7 mouse cellular contexts compared by ENCODE assay signal in genomic region chr15:88891676-88892040, GRCm38 (mm10). TPM values are rescaled to one million over a fixed set of nuclear protein-coding genes. Genes with fewer than 3 reads are reported as not detected.
A peak's percentile ranks its signal among the peaks of the same experiment; 100 is the strongest.
DNase-seq lines count a peak whose midpoint lies in the region; ATAC-seq and TF ChIP-seq lines count a peak whose summit lies in the region.

No protein-coding gene starts in this region.

- no peaks in the 10 kb centered on the region for H3K9me3 ChIP-seq in megakaryocyte, embryonic 14.5 days
- H3K9me3 ChIP-seq in forebrain, postnatal 0 days (ENCODE audit: low read length), result no peaks in the 10 kb centered on the region
- no peaks in the 10 kb centered on the region for H3K9me3 ChIP-seq in liver, embryonic 12.5 days (replicated peaks)
- no peaks in the 10 kb centered on the region for H3K9me3 ChIP-seq in stomach, embryonic 16.5 days (replicated peaks; ENCODE audit: control insufficient read depth, low read length)

- intact Hi-C loops in left cerebral cortex, postnatal 36 days (cut with DNase I), result no loop called here

- H3K27ac ChIP-seq in forebrain, postnatal 0 days (ENCODE audit: low read depth, low read length), result no peak overlapping the region
- no peak overlapping the region for H3K27ac ChIP-seq in liver, embryonic 12.5 days
- H3K27ac ChIP-seq in stomach, embryonic 16.5 days (ENCODE audit: low read length), result no peak overlapping the region

- H3K9ac ChIP-seq in forebrain, postnatal 0 days, result no peak overlapping the region
- no peak overlapping the region for H3K9ac ChIP-seq in liver, embryonic 12.5 days
- H3K9ac ChIP-seq in stomach, embryonic 16.5 days (ENCODE audit: low read length), result no peak overlapping the region

- no peaks in the 10 kb centered on the region for H3K36me3 ChIP-seq in megakaryocyte, embryonic 14.5 days (replicated peaks; ENCODE audit: low read length)
- no peaks in the 10 kb centered on the region for H3K36me3 ChIP-seq in forebrain, postnatal 0 days (ENCODE audit: insufficient read depth)
- no peaks in the 10 kb centered on the region for H3K36me3 ChIP-seq in liver, embryonic 12.5 days
- no peaks in the 10 kb centered on the region for H3K36me3 ChIP-seq in stomach, embryonic 16.5 days (ENCODE audit: control insufficient read depth, insufficient read depth, low read length)

- 0 out of 2 replicates have a peak overlapping the region, but pooled peaks have one; percentile 90 for H3K4me2 ChIP-seq in forebrain, postnatal 0 days (ENCODE audit: low read depth)
- peak overlapping the region; percentile 91 for H3K4me2 ChIP-seq in liver, embryonic 12.5 days
- H3K4me2 ChIP-seq in stomach, embryonic 16.5 days (ENCODE audit: low read depth, low read length), result peak overlapping the region; percentile 91

- H3K27me3 ChIP-seq in megakaryocyte, embryonic 14.5 days (replicated peaks), result peaks cover 75% of the 10 kb centered on the region
- H3K27me3 ChIP-seq in forebrain, postnatal 0 days (ENCODE audit: insufficient read depth, low read length), result no peaks in the 10 kb centered on the region
- peaks cover 33% of the 10 kb centered on the region for H3K27me3 ChIP-seq in liver, embryonic 12.5 days (replicated peaks)
- no peaks in the 10 kb centered on the region for H3K27me3 ChIP-seq in stomach, embryonic 16.5 days (ENCODE audit: control insufficient read depth, insufficient read depth, low read length)

- no peak for ATAC-seq in megakaryocyte, adult 5-6 weeks (ENCODE audit: poor library complexity, severe bottlenecking)
- ATAC-seq in forebrain, postnatal 0 days, result no peak
- ATAC-seq in liver, embryonic 12.5 days, result no peak
- ATAC-seq in stomach, embryonic 16.5 days (ENCODE audit: insufficient read depth, low FRiP score), result no peak

- H3K4me1 ChIP-seq in megakaryocyte, embryonic 14.5 days, result peaks cover 29% of the 10 kb centered on the region
- H3K4me1 ChIP-seq in forebrain, postnatal 0 days (ENCODE audit: insufficient read depth), result no peaks in the 10 kb centered on the region; the same call in 1 of the 2 replicates
- peaks cover 19% of the 10 kb centered on the region for H3K4me1 ChIP-seq in liver, embryonic 12.5 days
- H3K4me1 ChIP-seq in stomach, embryonic 16.5 days (ENCODE audit: control insufficient read depth, insufficient read depth, low read length), result no peaks in the 10 kb centered on the region; the same call in 1 of the 2 replicates

- TF ChIP-seq CTCF in forebrain, postnatal 0 days (IDR thresholded peaks at IDR 0.05; ENCODE audit: low read depth), result no peak

- 71% methylated on average over 8 of the region's 8 CpGs for WGBS in forebrain, postnatal 0 days
- WGBS in liver, embryonic 12.5 days (ENCODE audit: insufficient replicate concordance), result 62% methylated on average over 8 of the region's 8 CpGs
- WGBS in stomach, embryonic 16.5 days, result 69% methylated on average over 8 of the region's 8 CpGs

- no peak for DNase-seq in forebrain, postnatal 0 days
- DNase-seq in left cerebral cortex, postnatal 36 days (ENCODE audit: low spot score in 2 of 2), result no peak
- DNase-seq in cerebellum, postnatal 14 days, result no peak

- peak overlapping the region; percentile 92 for H3K4me3 ChIP-seq in megakaryocyte, embryonic 14.5 days (replicated peaks)
- H3K4me3 ChIP-seq in forebrain, postnatal 0 days (ENCODE audit: low read depth, low read length), result no peak overlapping the region
- H3K4me3 ChIP-seq in liver, embryonic 12.5 days, result peak overlapping the region; percentile 56
- peak overlapping the region; percentile 54 for H3K4me3 ChIP-seq in stomach, embryonic 16.5 days (replicated peaks; ENCODE audit: low read length)

RNA-seq across cellular contexts. Expression of gene Pim3, which starts 29.7 kb away (rescaled TPM):
- 14.1 and 18.1 TPM in 2 replicates for polyA plus RNA-seq in megakaryocyte, embryonic 14.5 days (2012; ENCODE audit: insufficient read depth, low replicate concordance)
- 6.9 and 12.5 TPM in 2 replicates for total RNA-seq in megakaryocyte, adult 5-6 weeks (2015)
- total RNA-seq in megakaryocyte, adult 5-6 weeks (2017), result 3.3 and 4.7 TPM in 2 replicates
- 65.5 and 70.6 TPM in 2 replicates for total RNA-seq in forebrain, postnatal 0 days (2014; rRNA removed)
- polyA plus RNA-seq in forebrain, postnatal 0 days (2015; fragmentation: Nextera tagmentation; extraction: Ambion mirVana), result 61.9 and 65.2 TPM in 2 replicates
- 22.5 and 23.5 TPM in 2 replicates for polyA plus RNA-seq in liver, embryonic 12.5 days (2016; fragmentation: Nextera tagmentation; extraction: Ambion mirVana)
- 58.3 and 59.0 TPM in 2 replicates for polyA plus RNA-seq in stomach, embryonic 16.5 days (2015; fragmentation: Nextera tagmentation; extraction: Ambion mirVana)
- total RNA-seq in left cerebral cortex, postnatal 36 days (2021), result 10 to 100 TPM; 35.0 to 51.0 TPM
